Mouse (Mus musculus): ENCODE results near the gene Pllp. TPM values are rescaled to one million over a fixed set of nuclear protein-coding genes. Genes with fewer than 3 reads are reported as not detected.

The Pllp gene
- 0.30 TPM for polyA plus RNA-seq (2017; shearing (Covaris generic))

GRCm38 (mm10) chr8:94695994-94696384 lies at the start of gene Pllp:
Gene Pllp (minus strand): TSS chr8:94696278.

DNA sequence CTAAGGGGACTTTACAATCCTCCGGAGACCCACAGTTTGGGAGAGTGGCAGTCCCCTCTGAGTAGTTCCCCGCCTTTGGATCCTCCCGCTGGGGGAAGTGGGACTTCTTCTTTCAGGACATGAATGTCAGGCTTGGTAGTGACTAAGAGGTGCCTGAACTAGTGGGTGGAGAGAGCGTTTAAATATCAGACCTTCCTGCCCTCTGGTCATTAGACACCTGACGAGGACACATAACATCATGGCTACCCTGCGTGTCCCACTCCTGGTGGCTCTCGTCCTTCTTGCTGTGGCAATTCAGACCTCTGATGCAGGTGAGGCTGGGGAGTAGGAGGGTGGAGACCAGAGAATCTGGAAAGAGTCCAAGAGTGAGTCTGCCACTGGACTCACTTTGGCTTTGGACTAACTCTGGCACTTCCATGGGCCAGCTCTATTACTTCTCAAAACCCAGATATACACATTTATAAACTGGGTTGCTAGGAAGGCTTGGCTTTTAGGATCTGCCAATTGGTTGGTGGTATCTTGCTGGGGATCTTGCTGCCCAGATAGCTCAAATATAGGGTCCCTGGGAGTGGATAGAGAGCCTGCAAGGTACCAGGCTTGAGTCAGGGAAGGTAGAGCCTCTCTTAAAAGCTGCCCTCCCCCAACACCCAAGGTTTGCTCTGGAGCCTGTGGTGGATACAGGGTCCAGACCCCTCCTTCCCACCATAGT lies 49.6 kb upstream of the Pllp start, which contains the start of gene Ccl22:
Gene Ccl22 (plus strand): TSS at position 115 of the 709 bp plus-strand sequence.

DNA sequence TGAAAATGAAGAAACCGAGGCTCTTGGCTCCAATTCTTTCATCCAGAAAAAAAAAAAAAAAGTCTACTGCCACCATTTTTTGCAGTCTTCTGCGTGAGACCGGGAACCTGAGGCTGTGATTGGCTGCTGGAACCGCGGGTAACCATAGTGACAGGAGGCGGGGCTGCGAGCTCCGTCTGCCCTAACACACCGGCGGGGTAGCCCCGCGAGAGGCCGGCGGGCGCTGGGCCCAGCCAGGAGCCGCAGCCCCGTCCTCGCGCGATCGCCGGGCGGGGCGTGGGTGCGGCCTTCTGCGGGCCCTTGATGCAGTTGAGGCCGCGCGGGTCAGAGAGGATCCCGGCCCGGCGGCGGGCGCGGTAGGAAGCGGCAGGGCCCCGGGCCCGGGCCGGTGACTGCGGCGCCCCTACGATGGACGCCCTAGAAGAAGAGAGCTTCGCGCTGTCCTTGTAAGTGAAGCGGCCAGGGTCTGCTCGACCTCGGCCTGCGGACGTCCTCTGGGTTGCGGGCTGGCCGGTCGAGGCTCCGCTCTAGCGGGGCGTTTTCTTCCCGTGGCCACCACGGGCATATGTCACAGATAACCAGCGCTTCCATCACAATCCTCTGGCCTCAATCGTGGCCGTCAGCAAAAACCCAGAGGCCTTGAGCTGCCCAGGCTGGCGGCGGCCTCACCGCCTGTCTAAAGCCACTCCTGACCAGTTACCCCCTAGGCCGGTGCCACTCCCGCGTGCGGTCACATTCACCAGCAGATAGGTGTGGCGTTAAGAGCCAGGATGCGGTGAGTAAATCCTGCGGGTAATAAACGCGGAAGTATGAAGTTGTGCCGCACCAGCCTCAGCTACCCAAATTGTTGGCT lies 29.4 kb downstream of the Pllp start, which contains the start of gene Arl2bp:
Gene Arl2bp (plus strand): TSS at position 145 of the 853 bp plus-strand sequence.

Other genes with a start within 250 kb of the Pllp start
- 2.2 TPM for gene Cpne2, start 163.3 kb downstream of the Pllp start, polyA plus RNA-seq (2017; shearing (Covaris generic))
- 49.4 TPM for gene Rspry1, start 94.3 kb downstream of the Pllp start, polyA plus RNA-seq (2017; shearing (Covaris generic))
- 63.3 TPM for gene Fam192a, start 94.3 kb downstream of the Pllp start, polyA plus RNA-seq (2017; shearing (Covaris generic))
- gene Arl2bp, start 29.7 kb downstream of the Pllp start, polyA plus RNA-seq (2017; shearing (Covaris generic)) = 250 TPM
- not detected for gene Ccl22, start 49.3 kb upstream of the Pllp start, polyA plus RNA-seq (2017; shearing (Covaris generic))
- not detected for gene Cx3cl1, start 75.7 kb upstream of the Pllp start, polyA plus RNA-seq (2017; shearing (Covaris generic))
- not detected for gene Ccl17, start 114.2 kb upstream of the Pllp start, polyA plus RNA-seq (2017; shearing (Covaris generic))
- gene Coq9, start 142.0 kb upstream of the Pllp start, polyA plus RNA-seq (2017; shearing (Covaris generic)) = 44.9 TPM
- gene Ciapin1, start 142.1 kb upstream of the Pllp start, polyA plus RNA-seq (2017; shearing (Covaris generic)) = 86.0 TPM
- 88.2 TPM for gene Polr2c, start 161.2 kb upstream of the Pllp start, polyA plus RNA-seq (2017; shearing (Covaris generic))
- 1.6 TPM for gene Dok4, start 180.1 kb upstream of the Pllp start, polyA plus RNA-seq (2017; shearing (Covaris generic))
- gene Ccdc102a, start 221.8 kb upstream of the Pllp start, polyA plus RNA-seq (2017; shearing (Covaris generic)) = 1.2 TPM
- gene Adgrg5, start 227.4 kb upstream of the Pllp start, polyA plus RNA-seq (2017; shearing (Covaris generic)) = 0.98 TPM